Mouse (Mus musculus): Measurements from ENCODE around the gene Rnf187. TPM values are rescaled to one million over a fixed set of nuclear protein-coding genes. Genes with fewer than 3 reads are reported as not detected.

Gene Rnf187
- 498 and 513 TPM in 2 replicates for polyA plus RNA-seq (2016; fragmentation: Nextera tagmentation; extraction: Ambion mirVana)

- no peaks in the 10 kb centered on the region for H3K9me3 ChIP-seq (replicated peaks)
- ATAC-seq (ENCODE audit: low FRiP score), result peak; percentile 97
- WGBS, result under 1% methylated on average over 76 of the region's 95 CpGs
These were observed at the start of gene Rnf187 for GRCm38 (mm10) chr11:58938322-58939087. TSS of gene Rnf187 (minus strand) at chr11:58938916.

GRCm38 (mm10) chr11:58985299-58985917, 46.7 kb upstream of the Rnf187 start:
- Histone ChIP-seq H3K9me3 (replicated peaks) (no peaks in the 10 kb centered on the region), H3K4me1 (peaks cover 11% of the 10 kb centered on the region), H3K36me3 (peaks cover 81% of the 10 kb centered on the region), H3K9ac (no peak overlapping the region), H3K4me3 (no peak overlapping the region), H3K4me2 (replicated peaks) (no peak overlapping the region), H3K27me3 (no peaks in the 10 kb centered on the region), H3K27ac (no peak overlapping the region)
- no peak for ATAC-seq (ENCODE audit: low FRiP score)
- WGBS, result 93% methylated on average over 3 of the region's 3 CpGs

More at GRCm38 (mm10) chr11:58938322-58939087, at the start of gene Rnf187:
- peak within 1 kb of the TSS; percentile 94 for H3K27ac ChIP-seq
- peaks cover 26% of the 10 kb centered on the region for H3K36me3 ChIP-seq
- no peaks in the 10 kb centered on the region for H3K27me3 ChIP-seq
- peak within 1 kb of the TSS; percentile 81 for H3K4me2 ChIP-seq (replicated peaks)
- H3K4me1 ChIP-seq, result peaks cover 26% of the 10 kb centered on the region
- peak within 1 kb of the TSS; percentile 98 for H3K4me3 ChIP-seq
- peak within 1 kb of the TSS; percentile 100 for H3K9ac ChIP-seq

GRCm38 (mm10) chr11:58984657-58985056, 45.9 kb upstream of the Rnf187 start:
- Histone ChIP-seq H3K4me2 (replicated peaks) (no peak overlapping the region), H3K9me3 (replicated peaks) (no peaks in the 10 kb centered on the region), H3K27ac (no peak overlapping the region), H3K9ac (no peak overlapping the region), H3K27me3 (no peaks in the 10 kb centered on the region), H3K4me1 (peaks cover 19% of the 10 kb centered on the region), H3K4me3 (no peak overlapping the region), H3K36me3 (peaks cover 73% of the 10 kb centered on the region)
- WGBS, result 96% methylated on average over 7 of the region's 7 CpGs
- ATAC-seq (ENCODE audit: low FRiP score), result no peak

GRCm38 (mm10) chr11:58983691-58984341, 45.1 kb upstream of the Rnf187 start:
- Histone ChIP-seq H3K27me3 (no peaks in the 10 kb centered on the region), H3K36me3 (peaks cover 65% of the 10 kb centered on the region), H3K9ac (no peak overlapping the region), H3K4me1 (peaks cover 27% of the 10 kb centered on the region), H3K4me2 (replicated peaks) (no peak overlapping the region), H3K4me3 (no peak overlapping the region), H3K27ac (no peak overlapping the region), H3K9me3 (replicated peaks) (no peaks in the 10 kb centered on the region)
- 91% methylated on average over 6 of the region's 6 CpGs for WGBS
- no peak for ATAC-seq (ENCODE audit: low FRiP score)

- peak overlapping the region; percentile 35; the same call in 1 of the 2 replicates for H3K9ac ChIP-seq
- 85% methylated on average over 18 of the region's 18 CpGs for WGBS
- H3K4me2 ChIP-seq (replicated peaks), result no peak overlapping the region
- H3K4me3 ChIP-seq, result no peak overlapping the region
- H3K4me1 ChIP-seq, result peaks cover 31% of the 10 kb centered on the region
- H3K27me3 ChIP-seq, result no peaks in the 10 kb centered on the region
- no peak overlapping the region for H3K27ac ChIP-seq
- H3K36me3 ChIP-seq, result peaks cover 53% of the 10 kb centered on the region
- no peak for ATAC-seq (ENCODE audit: low FRiP score)
- no peaks in the 10 kb centered on the region for H3K9me3 ChIP-seq (replicated peaks)
These were observed 43.9 kb upstream of the Rnf187 start for GRCm38 (mm10) chr11:58982471-58983097.

GRCm38 (mm10) chr11:58981541-58982447, 43.1 kb upstream of the Rnf187 start:
- 62% methylated on average over 14 of the region's 14 CpGs for whole genome bisulfite sequencing
- ATAC-seq (ENCODE audit: low FRiP score), result no peak
- Histone ChIP-seq H3K4me3 (no peak overlapping the region), H3K36me3 (peaks cover 45% of the 10 kb centered on the region), H3K4me1 (peaks cover 35% of the 10 kb centered on the region), H3K27ac (no peak overlapping the region), H3K9me3 (replicated peaks) (no peaks in the 10 kb centered on the region), H3K27me3 (no peaks in the 10 kb centered on the region), H3K9ac (peak overlapping the region; percentile 35; the same call in 1 of the 2 replicates), H3K4me2 (replicated peaks) (no peak overlapping the region)

GRCm38 (mm10) chr11:58980381-58980990, 41.8 kb upstream of the Rnf187 start:
- Histone ChIP-seq H3K36me3 (peaks cover 32% of the 10 kb centered on the region), H3K4me1 (peaks cover 42% of the 10 kb centered on the region), H3K27ac (no peak overlapping the region), H3K27me3 (no peaks in the 10 kb centered on the region), H3K9me3 (replicated peaks) (no peaks in the 10 kb centered on the region), H3K4me2 (replicated peaks) (no peak overlapping the region), H3K9ac (no peak overlapping the region), H3K4me3 (no peak overlapping the region)
- WGBS, result 74% methylated on average over 5 of the region's 5 CpGs
- ATAC-seq (ENCODE audit: low FRiP score), result no peak

GRCm38 (mm10) chr11:58979661-58980060, 40.9 kb upstream of the Rnf187 start:
- WGBS, result 84% methylated on average over 7 of the region's 7 CpGs
- peak overlapping the region; percentile 77 for H3K9ac ChIP-seq
- no peaks in the 10 kb centered on the region for H3K27me3 ChIP-seq
- no peak for ATAC-seq (ENCODE audit: low FRiP score)
- peaks cover 42% of the 10 kb centered on the region for H3K4me1 ChIP-seq
- H3K36me3 ChIP-seq, result peaks cover 24% of the 10 kb centered on the region
- peak overlapping the region; percentile 97 for H3K4me2 ChIP-seq (replicated peaks)
- no peak overlapping the region for H3K27ac ChIP-seq
- H3K4me3 ChIP-seq, result peak overlapping the region; percentile 72
- H3K9me3 ChIP-seq (replicated peaks), result no peaks in the 10 kb centered on the region

GRCm38 (mm10) chr11:58979183-58979582, 40.5 kb upstream of the Rnf187 start:
- no peak for ATAC-seq (ENCODE audit: low FRiP score)
- WGBS, result 85% methylated on average over 3 of the region's 3 CpGs

GRCm38 (mm10) chr11:58978706-58979030, 40.0 kb upstream of the Rnf187 start:
- WGBS, result 3% methylated on average over 5 of the region's 5 CpGs
- Histone ChIP-seq H3K4me1 (peaks cover 42% of the 10 kb centered on the region), H3K9ac (peak overlapping the region; percentile 77), H3K36me3 (peaks cover 19% of the 10 kb centered on the region), H3K4me3 (peak overlapping the region; percentile 72), H3K27me3 (no peaks in the 10 kb centered on the region), H3K4me2 (replicated peaks) (peak overlapping the region; percentile 97), H3K27ac (peak overlapping the region; percentile 77; the same call in 1 of the 2 replicates), H3K9me3 (replicated peaks) (no peaks in the 10 kb centered on the region)
- ATAC-seq (ENCODE audit: low FRiP score), result no peak

More at GRCm38 (mm10) chr11:58979183-58979582, 40.5 kb upstream of the Rnf187 start:
- Histone ChIP-seq H3K9me3 (replicated peaks) (no peaks in the 10 kb centered on the region), H3K4me2 (replicated peaks) (peak overlapping the region; percentile 97), H3K4me1 (peaks cover 42% of the 10 kb centered on the region), H3K9ac (peak overlapping the region; percentile 77), H3K4me3 (peak overlapping the region; percentile 72), H3K27ac (no peak overlapping the region), H3K27me3 (no peaks in the 10 kb centered on the region), H3K36me3 (peaks cover 24% of the 10 kb centered on the region)

Measured in hindbrain, embryonic 12.5 days (tissue).